Mouse (Mus musculus) ES-E14 (cell line): ENCODE measurements around the gene Cenps.

Experiments used
- CHD2 ChIP-seq: IDR thresholded peaks from 2 replicates; pipeline ENCODE4 v1.6.1; 2014; ENCODE audit warnings: mild to moderate bottlenecking, low read depth, low read length, inconsistent platforms
- HCFC1 ChIP-seq: IDR thresholded peaks from 2 replicates; pipeline ENCODE4 v1.6.1; 2012; ENCODE audit warnings: low read length, inconsistent platforms, borderline replicate concordance; ENCODE audit not compliant: insufficient read depth
- MAFK ChIP-seq: IDR thresholded peaks from 2 replicates; pipeline ENCODE4 v1.6.1; 2014; ENCODE audit warnings: mild to moderate bottlenecking, low read depth, low read length, inconsistent platforms; ENCODE audit not compliant: insufficient read depth

DNA sequence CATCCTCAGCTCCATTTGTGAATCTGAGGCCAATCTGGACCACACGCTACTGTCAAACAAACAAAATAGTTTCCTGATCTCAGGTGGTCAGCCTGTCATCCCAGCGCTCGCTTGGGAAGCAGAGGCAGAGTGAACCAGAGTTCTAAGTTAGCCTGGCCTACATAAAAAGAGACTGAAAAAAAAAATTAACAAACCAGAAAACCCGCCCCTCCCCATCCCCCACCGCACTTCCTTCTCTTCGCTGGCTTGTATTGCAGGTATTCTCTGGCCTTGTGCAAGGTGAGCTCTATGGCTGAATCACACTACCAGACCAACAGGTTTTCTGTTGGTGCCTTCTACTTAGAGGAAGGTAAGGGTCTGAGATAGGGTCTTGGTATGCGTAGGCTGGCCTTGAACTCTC lies 10.1 kb upstream of the Cenps start:
- TF ChIP-seq HCFC1 (no peak), CHD2 (no peak), MAFK (no peak)
